Mouse (Mus musculus) midbrain, embryonic 14.5 days (tissue): ENCODE results near the gene Mesp1. TPM values are rescaled to one million over a fixed set of nuclear protein-coding genes. Genes with fewer than 3 reads are reported as not detected.
"Not testable (repeated sequence)": the region's sequence is repeated elsewhere in the genome, so short reads cannot be mapped to it uniquely, and the experiment has no call there.

Experiments
- ATAC-seq: fragments of 200-750 bp; cut with Nextera tagmentation; 2 replicates; pipeline ENCODE4 v1.8.0; 2017; ENCODE audit warnings: moderate number of reproducible peaks, moderate library complexity; ENCODE audit not compliant: low FRiP score, low TSS enrichment
- DNase-seq: peaks from one replicate; pipeline ENCODE4 v3.0.0-alpha.2; 2015
- H3K27ac ChIP-seq: fragments of 300-500 bp; sonication (generic); replicated peaks from 2 replicates; pipeline ENCODE4 v1.5.1; 2014; ENCODE audit warnings: mild to moderate bottlenecking, low read depth, low read length, moderate library complexity
- H3K27me3 ChIP-seq: fragments of 300-500 bp; sonication (generic); 2 replicates; pipeline ENCODE4 v1.6.1; 2014; ENCODE audit warnings: low read length, control low read depth, mixed read lengths; ENCODE audit not compliant: control insufficient read depth, insufficient read depth
- H3K36me3 ChIP-seq: fragments of 300-500 bp; sonication (generic); 2 replicates; pipeline ENCODE4 v1.6.1; 2014; ENCODE audit warnings: low read length, control low read depth; ENCODE audit not compliant: control insufficient read depth, insufficient read depth
- H3K4me1 ChIP-seq: fragments of 300-500 bp; sonication (generic); 2 replicates; pipeline ENCODE4 v1.6.1; 2014; ENCODE audit warnings: mild to moderate bottlenecking, antibody characterized with exemption, low read length, control low read depth; ENCODE audit not compliant: control insufficient read depth, insufficient read depth
- H3K4me2 ChIP-seq: fragments of 300-500 bp; sonication (generic); 2 replicates; pipeline ENCODE4 v1.6.1; 2014; ENCODE audit warnings: mild to moderate bottlenecking, low read length, moderate library complexity
- H3K4me3 ChIP-seq: fragments of 300-500 bp; sonication (generic); replicated peaks from 2 replicates; pipeline ENCODE4 v1.5.1; 2014; ENCODE audit warnings: low read depth, low read length
- H3K9ac ChIP-seq: fragments of 300-500 bp; sonication (generic); replicated peaks from 2 replicates; pipeline ENCODE4 v1.6.1; 2014; ENCODE audit warnings: mild to moderate bottlenecking, low read length, moderate library complexity
- H3K9me3 ChIP-seq: fragments of 300-500 bp; sonication (generic); 2 replicates; pipeline ENCODE4 v1.6.1; 2016; ENCODE audit warnings: low read length, control low read depth, mixed read lengths; ENCODE audit not compliant: control insufficient read depth
- WGBS: fragments of 180-500 bp; shearing (Covaris S2); extraction: QIAGEN DNeasy Blood & Tissue Kit; methylation state at CpG from one replicate; pipeline ENCODE4 v1.1.7; 2014; 5-methylcytosine and 5-hydroxymethylcytosine counted together
- polyA plus RNA-seq: library from polyadenylated mRNA; unstranded; fragments of >200 nt; fragmentation: Nextera tagmentation; extraction: Ambion mirVana; gene quantifications from 2 replicates; pipeline ENCODE4 v1.2.1, GENCODE M21; 2014

Gene Mesp1
- polyA plus RNA-seq, 1 experiment from 2014 or later = 0.33 TPM

DNA sequence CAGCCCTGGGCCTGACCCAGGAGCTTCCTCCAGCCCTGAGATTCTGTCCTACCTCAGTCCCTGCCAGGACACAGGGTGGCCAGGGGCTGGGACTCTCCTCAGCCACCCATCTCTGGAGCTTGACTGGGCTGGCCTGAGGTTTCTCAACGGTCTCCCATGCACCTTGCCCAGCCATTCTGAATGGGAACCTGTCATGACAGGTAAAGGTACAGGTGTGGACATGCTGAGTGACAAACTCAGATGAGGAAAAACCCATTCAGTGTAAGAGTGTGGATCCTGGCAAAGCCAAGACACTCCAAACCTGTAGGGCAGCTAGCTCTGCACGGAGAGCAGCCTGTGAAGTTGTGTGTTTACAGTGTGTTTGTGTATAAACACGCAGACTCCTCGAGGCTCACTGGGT, 6.7 kb upstream of the Mesp1 start:
- no peak overlapping the region for H3K9ac ChIP-seq
- H3K36me3 ChIP-seq = no peaks in the 10 kb centered on the region
- DNase-seq = no peak
- ATAC-seq = no peak
- WGBS = 86% methylated on average over 4 of the region's 4 CpGs
- H3K4me2 ChIP-seq = no peak overlapping the region
- no peaks in the 10 kb centered on the region for H3K4me1 ChIP-seq
- H3K27ac ChIP-seq = no peak overlapping the region
- H3K27me3 ChIP-seq = no peaks in the 10 kb centered on the region
- no peaks in the 10 kb centered on the region for H3K9me3 ChIP-seq
- H3K4me3 ChIP-seq = no peak overlapping the region

DNA sequence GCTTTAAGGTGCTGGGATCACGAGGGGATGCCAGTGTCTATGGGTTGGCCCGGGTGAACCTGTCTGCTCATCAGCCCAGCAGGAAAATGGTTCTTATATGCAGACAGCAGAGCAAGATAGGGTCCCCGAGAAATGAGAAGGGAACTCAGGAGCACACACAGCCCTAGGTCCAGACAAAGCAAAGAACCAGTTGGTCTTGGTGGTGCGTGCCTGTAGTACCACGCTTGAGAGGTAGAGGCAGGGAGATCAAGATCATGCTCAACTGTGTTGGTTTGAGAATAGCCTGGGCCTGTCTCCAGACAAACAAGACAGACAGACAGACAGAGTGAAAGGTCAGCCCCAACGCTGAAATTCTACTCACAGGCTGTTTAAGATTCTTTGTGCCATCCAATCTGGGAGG, 5.9 kb upstream of the Mesp1 start:
- H3K9ac ChIP-seq = no peak overlapping the region
- no peaks in the 10 kb centered on the region for H3K9me3 ChIP-seq
- no peak for ATAC-seq
- WGBS = 79% methylated on average over 6 of the region's 6 CpGs
- H3K4me3 ChIP-seq = no peak overlapping the region
- no peaks in the 10 kb centered on the region for H3K27me3 ChIP-seq
- H3K27ac ChIP-seq = no peak overlapping the region
- no peaks in the 10 kb centered on the region for H3K36me3 ChIP-seq
- H3K4me2 ChIP-seq = no peak overlapping the region
- no peak for DNase-seq
- H3K4me1 ChIP-seq = no peaks in the 10 kb centered on the region

DNA sequence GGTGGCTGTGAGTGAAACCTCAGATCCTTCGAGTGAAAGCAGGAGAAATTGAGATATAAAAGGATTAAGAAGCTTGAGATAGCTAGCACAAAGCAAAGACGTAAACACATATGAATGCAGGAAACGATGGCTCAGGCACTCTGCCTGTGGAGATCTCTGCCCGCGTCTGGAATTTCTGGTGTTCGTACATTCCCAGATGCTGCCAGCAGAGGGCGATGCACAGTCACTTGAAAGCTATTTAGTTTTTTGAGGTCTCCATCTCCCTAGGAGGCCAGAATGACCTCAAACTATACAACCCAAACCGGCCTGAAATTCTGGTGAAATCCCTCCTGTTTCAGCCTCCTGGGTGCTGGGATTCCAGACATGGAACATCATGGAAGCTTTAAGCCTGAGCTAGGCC, 5.5 kb upstream of the Mesp1 start:
- WGBS = 3% methylated on average over 8 of the region's 8 CpGs
- Histone ChIP-seq H3K4me2 (no peak overlapping the region), H3K27me3 (peaks cover under 1% of the 10 kb centered on the region), H3K4me1 (no peaks in the 10 kb centered on the region), H3K36me3 (no peaks in the 10 kb centered on the region), H3K9ac (no peak overlapping the region), H3K4me3 (no peak overlapping the region), H3K27ac (no peak overlapping the region), H3K9me3 (no peaks in the 10 kb centered on the region)
- ATAC-seq = no peak
- peak; percentile 84 for DNase-seq

DNA sequence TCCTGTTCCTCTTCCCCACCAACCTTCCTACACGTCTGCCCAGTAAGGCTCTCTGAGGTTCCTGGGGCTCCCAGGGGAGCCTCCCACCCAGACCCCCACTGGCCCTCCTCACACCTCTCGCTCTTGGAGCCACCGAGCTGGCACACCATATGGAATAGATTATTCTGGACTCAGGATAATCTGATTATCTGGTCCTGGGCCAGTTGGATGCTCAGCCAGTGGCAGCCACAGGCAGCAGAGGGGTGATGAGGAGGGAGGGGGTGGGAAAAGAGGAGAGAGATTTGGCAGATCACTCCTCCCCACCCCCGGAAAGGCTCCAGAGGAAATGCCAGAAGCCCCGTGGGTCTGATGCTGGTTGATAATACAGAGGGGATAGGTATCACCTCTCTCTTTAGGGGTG, 5.0 kb upstream of the Mesp1 start:
- ATAC-seq = no peak
- Histone ChIP-seq H3K4me1 (no peaks in the 10 kb centered on the region), H3K9ac (no peak overlapping the region), H3K4me2 (no peak overlapping the region), H3K27ac (no peak overlapping the region), H3K4me3 (no peak overlapping the region), H3K9me3 (no peaks in the 10 kb centered on the region), H3K36me3 (no peaks in the 10 kb centered on the region), H3K27me3 (peaks cover 5% of the 10 kb centered on the region)
- WGBS = 21% methylated on average over 5 of the region's 5 CpGs
- no peak for DNase-seq

DNA sequence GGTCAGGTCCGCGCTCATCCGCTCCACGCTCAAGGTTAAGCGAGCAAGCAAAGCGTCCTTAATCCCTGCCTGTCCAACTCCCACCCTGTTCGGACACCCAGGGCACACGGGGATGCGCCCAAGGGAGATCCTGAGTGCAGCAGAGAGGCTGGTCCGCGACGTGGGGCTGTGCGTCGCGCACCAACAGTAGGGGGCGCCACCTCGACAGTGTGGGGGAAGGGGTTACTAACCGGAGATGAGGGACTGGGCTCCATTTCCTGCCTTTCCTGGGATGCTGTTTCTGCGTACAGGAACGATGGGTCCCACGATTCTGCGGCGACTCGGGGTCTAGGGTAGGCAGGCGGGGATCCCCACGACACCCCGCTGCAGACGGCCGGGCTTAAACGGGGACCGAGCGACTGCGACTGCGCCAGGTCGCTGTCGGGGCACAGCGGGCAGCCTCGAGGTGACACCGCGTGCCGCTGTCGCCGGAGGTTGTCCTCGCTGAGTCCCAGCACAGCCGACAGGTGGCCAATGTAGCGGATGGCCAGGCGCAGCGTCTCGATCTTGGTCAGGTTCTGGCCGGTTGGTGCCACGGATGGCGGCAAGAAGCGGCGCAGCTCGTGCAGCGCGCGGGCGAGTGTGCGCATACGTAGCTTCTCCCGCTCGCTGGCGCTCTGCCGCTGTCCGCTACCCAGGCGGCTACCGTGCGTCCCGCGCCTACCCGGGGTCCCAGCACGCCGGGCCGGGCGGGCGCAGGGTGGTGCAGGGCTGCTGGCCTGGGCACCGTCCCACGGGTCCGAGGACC, 760 bp downstream of the Mesp1 start:
- H3K9ac ChIP-seq = peak overlapping the region; percentile 46
- H3K36me3 ChIP-seq = no peaks in the 10 kb centered on the region
- peak overlapping the region; percentile 69 for H3K4me2 ChIP-seq
- peak; percentile 75 for DNase-seq
- H3K27ac ChIP-seq = no peak overlapping the region
- peaks cover 33% of the 10 kb centered on the region for H3K27me3 ChIP-seq
- WGBS = 1% methylated on average over 80 of the region's 80 CpGs
- H3K9me3 ChIP-seq = no peaks in the 10 kb centered on the region
- H3K4me3 ChIP-seq = peak overlapping the region; percentile 44
- no peaks in the 10 kb centered on the region for H3K4me1 ChIP-seq
- ATAC-seq = no peak

DNA sequence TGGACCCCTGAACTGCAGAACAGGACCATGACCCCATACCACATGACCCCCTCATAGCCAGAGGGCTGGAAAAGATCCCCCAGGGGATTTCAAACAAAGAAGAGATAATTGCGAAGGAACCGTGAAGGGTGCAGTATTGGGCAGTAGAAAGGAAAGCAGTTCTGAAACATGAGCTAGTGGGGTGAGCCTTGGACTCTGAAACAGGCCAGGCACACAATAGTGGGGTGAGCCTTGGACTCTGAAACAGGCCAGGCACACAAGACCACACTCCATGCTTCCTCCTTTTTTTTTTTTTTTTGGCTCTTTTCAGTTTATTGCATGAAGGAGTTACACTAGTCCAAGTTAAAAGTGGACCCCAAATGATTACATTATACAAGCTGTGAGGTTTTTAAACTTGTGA, 3.8 kb downstream of the Mesp1 start:
- H3K27me3 ChIP-seq = peaks cover 33% of the 10 kb centered on the region
- not testable (repeated sequence) for ATAC-seq, DNase-seq, H3K36me3 ChIP-seq, H3K9ac ChIP-seq, H3K4me2 ChIP-seq, H3K27ac ChIP-seq, H3K9me3 ChIP-seq, H3K4me1 ChIP-seq, H3K4me3 ChIP-seq
- WGBS = 27% methylated on average over 2 of the region's 2 CpGs

DNA sequence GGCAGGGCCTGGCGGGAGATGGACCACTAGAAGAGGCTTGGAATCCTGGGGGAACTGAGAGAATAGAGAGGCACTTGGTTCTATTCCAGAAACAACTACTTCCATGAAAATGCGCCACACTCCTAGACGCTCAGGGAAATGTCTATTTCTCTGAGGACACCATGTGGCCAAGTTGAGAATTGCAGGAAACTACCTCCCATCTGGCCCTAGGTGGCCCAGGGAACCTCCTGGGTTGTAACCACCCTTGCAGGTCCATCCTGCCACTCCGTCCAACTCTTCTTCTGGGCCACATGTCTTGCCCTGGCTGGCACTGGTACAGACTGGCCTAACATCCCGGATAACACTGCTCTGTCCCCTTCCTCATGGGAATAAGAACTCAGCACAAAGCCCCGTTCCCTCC, 7.3 kb downstream of the Mesp1 start:
- 20% methylated on average over 6 of the region's 6 CpGs for WGBS

DNA sequence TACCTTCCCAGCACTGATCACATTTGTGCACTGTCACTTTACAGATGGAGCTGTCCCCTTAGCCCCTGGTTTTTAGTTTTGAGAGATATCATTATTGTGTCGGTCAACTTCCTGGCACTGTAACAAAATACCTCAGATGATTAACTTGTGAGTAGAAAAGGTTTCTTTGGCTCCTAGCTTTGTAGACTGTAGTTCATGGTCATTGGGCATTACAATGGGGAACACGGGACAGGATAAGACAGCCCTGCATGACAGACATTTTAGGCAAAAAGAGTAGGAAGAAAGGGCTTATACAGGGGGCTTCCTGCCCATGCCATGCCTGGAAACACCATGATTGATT, 11.1 kb downstream of the Mesp1 start:
- Histone ChIP-seq H3K4me3 (no peak overlapping the region), H3K4me2 (no peak overlapping the region), H3K9me3 (0 out of 2 replicates have a peak, but pooled peaks cover 2% of the 10 kb centered on the region), H3K4me1 (no peaks in the 10 kb centered on the region), H3K9ac (no peak overlapping the region), H3K27ac (no peak overlapping the region), H3K36me3 (no peaks in the 10 kb centered on the region), H3K27me3 (no peaks in the 10 kb centered on the region)
- DNase-seq (no peak), ATAC-seq (no peak)
- WGBS = 68% methylated on average over 2 of the region's 2 CpGs

More for the DNA sequence above, 7.3 kb downstream of the Mesp1 start:
- Histone ChIP-seq H3K9me3 (0 out of 2 replicates have a peak, but pooled peaks cover 2% of the 10 kb centered on the region), H3K27ac (no peak overlapping the region), H3K27me3 (peaks cover 4% of the 10 kb centered on the region; the same call in 1 of the 2 replicates), H3K4me2 (no peak overlapping the region), H3K36me3 (no peaks in the 10 kb centered on the region), H3K9ac (no peak overlapping the region), H3K4me3 (no peak overlapping the region), H3K4me1 (no peaks in the 10 kb centered on the region)
- ATAC-seq = no peak
- DNase-seq = peak; percentile 85

DNA sequence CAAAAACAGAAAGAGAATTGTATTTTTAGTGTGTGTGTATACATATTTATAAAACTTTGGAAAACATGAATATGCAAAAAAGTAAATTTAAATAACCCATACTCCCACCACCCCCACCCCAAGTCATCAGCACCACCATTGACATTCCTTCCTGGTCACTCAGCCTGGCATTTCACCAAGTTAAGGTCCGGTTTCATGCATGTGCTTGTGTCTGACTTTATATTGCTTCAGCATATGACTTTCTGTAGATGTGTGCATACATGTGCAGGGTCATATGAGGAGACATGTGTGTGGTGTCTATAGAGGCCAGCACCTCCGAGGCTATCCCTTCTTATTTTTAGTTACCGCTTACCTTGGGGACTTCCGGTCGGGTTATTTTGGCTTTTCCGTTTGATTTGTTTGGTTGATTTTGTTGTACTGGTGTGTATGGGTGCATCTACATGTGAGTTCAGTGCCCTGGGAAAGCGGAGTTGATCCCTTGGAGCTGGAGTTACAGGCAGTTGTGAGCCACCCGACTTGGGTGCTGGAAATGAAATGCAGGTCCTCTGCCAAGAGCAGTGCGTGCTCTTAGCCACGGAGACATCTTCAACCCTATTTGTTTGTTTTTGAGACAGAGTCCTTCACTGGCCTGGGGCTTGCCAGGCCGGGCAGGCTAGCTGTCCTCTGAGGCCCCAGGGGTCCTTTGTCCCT, 11.6 kb downstream of the Mesp1 start:
- ATAC-seq = no peak
- Histone ChIP-seq H3K9ac (no peak overlapping the region), H3K4me1 (no peaks in the 10 kb centered on the region), H3K9me3 (0 out of 2 replicates have a peak, but pooled peaks cover 2% of the 10 kb centered on the region), H3K27ac (no peak overlapping the region), H3K4me2 (no peak overlapping the region), H3K36me3 (no peaks in the 10 kb centered on the region), H3K4me3 (no peak overlapping the region), H3K27me3 (no peaks in the 10 kb centered on the region)
- DNase-seq = no peak
- WGBS = 76% methylated on average over 11 of the region's 11 CpGs
